ENCODE assay signal across 9 mouse cellular contexts in genomic region chr5:64739311-64740261, GRCm38 (mm10).
DNase-seq lines count a peak whose midpoint lies in the region; ATAC-seq lines count a peak whose summit lies in the region.
"Had no signal": no experiment of that assay in that cellular context is flagged by ENCODE, and none has a peak within 500 bp of the region (broad histone marks: within the 10 kb centered on the region; RNA-seq: fewer than 3 reads in every experiment).

No protein-coding gene starts in this region.

- ATAC-seq in heart, embryonic 16.5 days (replicated peaks; ENCODE audit: extremely low read depth, insufficient read depth, low FRiP score), result peak; percentile 45; the same call in 1 of the 2 replicates
- peak; percentile 72; the same call in 1 of the 2 replicates for ATAC-seq in stomach, embryonic 15.5 days (ENCODE audit: insufficient read depth, low FRiP score, low read depth)
- no peak for ATAC-seq in erythroid progenitor cell, adult 5-6 weeks (replicated peaks; ENCODE audit: low FRiP score, poor library complexity, severe bottlenecking)

- no peaks in the 10 kb centered on the region for H3K9me3 ChIP-seq in heart, embryonic 16.5 days (replicated peaks; ENCODE audit: control insufficient read depth, low read length)
- H3K9me3 ChIP-seq in stomach, embryonic 15.5 days, result no peaks in the 10 kb centered on the region

- H3K27me3 ChIP-seq in heart, embryonic 16.5 days (ENCODE audit: control insufficient read depth, insufficient read depth, low read length), result no peaks in the 10 kb centered on the region
- no peaks in the 10 kb centered on the region for H3K27me3 ChIP-seq in stomach, embryonic 15.5 days (replicated peaks)

- no peaks in the 10 kb centered on the region for H3K36me3 ChIP-seq in heart, embryonic 16.5 days (ENCODE audit: control insufficient read depth, insufficient read depth)
- H3K36me3 ChIP-seq in stomach, embryonic 15.5 days, result no peaks in the 10 kb centered on the region

- 21% methylated on average over 15 of the region's 15 CpGs for WGBS in heart, embryonic 16.5 days
- 15% methylated on average over 15 of the region's 15 CpGs for WGBS in stomach, embryonic 15.5 days

- no peak overlapping the region for H3K4me3 ChIP-seq in heart, embryonic 16.5 days (ENCODE audit: low read length)
- H3K4me3 ChIP-seq in stomach, embryonic 15.5 days (replicated peaks), result no peak overlapping the region
- H3K4me3 ChIP-seq: erythroblast, embryonic 14.5 days had no signal

- peaks cover 12% of the 10 kb centered on the region for H3K4me1 ChIP-seq in heart, embryonic 16.5 days (ENCODE audit: control insufficient read depth, insufficient read depth, low read length)
- H3K4me1 ChIP-seq in stomach, embryonic 15.5 days, result peaks cover 25% of the 10 kb centered on the region

- H3K4me2 ChIP-seq in heart, embryonic 16.5 days (ENCODE audit: low read depth, low read length), result peak overlapping the region; percentile 31
- H3K4me2 ChIP-seq in stomach, embryonic 15.5 days, result no peak overlapping the region

- peak; percentile 11 for DNase-seq in kidney, adult 11 months
- DNase-seq in kidney, adult 8-10 months, result no peak
- DNase-seq in lung, adult 18-20 months, result peak; percentile 21 to 51
- no peak for DNase-seq in thymus, postnatal 14 days
- DNase-seq in thymus, postnatal 0 days (ENCODE audit: low spot score), result no peak

- H3K27ac ChIP-seq in heart, embryonic 16.5 days (ENCODE audit: low read length), result peak overlapping the region; percentile 59; the same call in 1 of the 2 replicates
- H3K27ac ChIP-seq in stomach, embryonic 15.5 days, result peak overlapping the region; percentile 72

- 0 out of 2 replicates have a peak overlapping the region, but pooled peaks have one; percentile 14 for H3K9ac ChIP-seq in heart, embryonic 16.5 days (ENCODE audit: low read length)
- no peak overlapping the region for H3K9ac ChIP-seq in stomach, embryonic 15.5 days

Comparison
In these comparisons a context has a peak if more than half of its experiments do, and no peak if none do; other contexts are left out.
1. DNase-seq: peak in kidney, adult 11 months (single experiment) and lung, adult 18-20 months (2 of 2); none in kidney, adult 8-10 months (0 of 2), thymus, postnatal 14 days (single experiment) and thymus, postnatal 0 days (single experiment).